Comparison of ENCODE assay signal across 18 mouse cellular contexts in the genomic region with DNA sequence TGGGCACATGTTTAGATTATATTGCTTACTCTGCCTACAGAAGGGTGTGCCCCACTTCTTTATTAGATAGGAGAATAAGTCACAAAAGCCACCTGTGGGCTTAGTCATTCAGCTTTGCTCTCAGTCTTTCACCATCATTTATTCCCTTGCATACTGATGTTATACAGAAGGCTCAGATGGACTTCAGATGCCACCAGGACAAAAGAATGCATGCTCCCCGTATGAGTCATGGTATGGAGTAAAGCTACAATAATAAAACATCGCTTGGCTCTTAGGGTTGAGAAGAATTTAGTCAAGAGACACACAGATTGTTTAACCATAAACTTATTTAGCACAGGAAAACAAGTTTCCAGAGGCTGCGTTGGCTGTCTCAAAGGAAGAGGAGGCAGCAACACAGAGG.
"Had no signal": no experiment of that assay in that cellular context is flagged by ENCODE, and none has a peak within 500 bp of the region (broad histone marks: within the 10 kb centered on the region; RNA-seq: fewer than 3 reads in every experiment).

No protein-coding gene starts in this region.

- H3K27me3 ChIP-seq: liver, embryonic 15.5 days; lung, embryonic 15.5 days; megakaryocyte, embryonic 14.5 days; midbrain, embryonic 13.5 days; neural tube, embryonic 12.5 days had no signal

- H3K4me2 ChIP-seq: liver, embryonic 15.5 days; lung, embryonic 15.5 days; midbrain, embryonic 11.5 days; midbrain, embryonic 13.5 days; neural tube, embryonic 12.5 days had no signal

- DNase-seq: liver, postnatal 0 days; lung, adult 2 months; lung, postnatal 14 days; lung, postnatal 36 days; retina, postnatal 1 day; right cerebral cortex, adult 18-20 months; right cerebral cortex, postnatal 25 days; right cerebral cortex, postnatal 4 days; spleen, adult 18-20 months; thymus, adult 18-20 months; thymus, postnatal 14 days; thymus, postnatal 36 days had no signal

- H3K4me3 ChIP-seq: liver, embryonic 15.5 days; lung, embryonic 15.5 days; megakaryocyte, embryonic 14.5 days; midbrain, embryonic 13.5 days; neural tube, embryonic 12.5 days had no signal

- H3K36me3 ChIP-seq: liver, embryonic 15.5 days; lung, embryonic 15.5 days; midbrain, embryonic 13.5 days; neural tube, embryonic 12.5 days had no signal
